Mouse (Mus musculus) cerebellum, adult 8-10 months (tissue): ENCODE measurements around the gene Cyp26b1.

Source experiments
- DNase-seq: peaks from one replicate; pipeline ENCODE4 v3.0.0; 2022

The Cyp26b1 gene

DNA sequence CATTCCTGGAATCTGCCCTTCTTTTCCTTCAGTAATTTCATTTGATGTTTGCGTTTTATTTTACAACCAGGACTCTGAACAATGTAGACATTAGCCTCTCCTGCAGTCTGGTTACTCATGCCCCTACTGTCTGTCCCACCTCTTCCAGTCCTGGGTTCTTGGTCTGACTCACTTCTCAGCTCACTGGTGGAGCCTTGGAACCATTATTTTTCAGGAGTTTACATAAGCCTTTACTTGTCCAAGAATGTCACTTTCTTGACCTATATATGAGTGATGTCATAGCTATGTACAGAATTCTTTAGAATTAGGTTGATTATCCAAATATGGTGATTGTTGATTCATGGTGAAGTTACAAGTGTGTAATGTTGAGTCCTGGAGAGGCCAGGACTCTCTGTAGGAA, 32.5 kb downstream of the Cyp26b1 start:
- DNase-seq, result no peak

DNA sequence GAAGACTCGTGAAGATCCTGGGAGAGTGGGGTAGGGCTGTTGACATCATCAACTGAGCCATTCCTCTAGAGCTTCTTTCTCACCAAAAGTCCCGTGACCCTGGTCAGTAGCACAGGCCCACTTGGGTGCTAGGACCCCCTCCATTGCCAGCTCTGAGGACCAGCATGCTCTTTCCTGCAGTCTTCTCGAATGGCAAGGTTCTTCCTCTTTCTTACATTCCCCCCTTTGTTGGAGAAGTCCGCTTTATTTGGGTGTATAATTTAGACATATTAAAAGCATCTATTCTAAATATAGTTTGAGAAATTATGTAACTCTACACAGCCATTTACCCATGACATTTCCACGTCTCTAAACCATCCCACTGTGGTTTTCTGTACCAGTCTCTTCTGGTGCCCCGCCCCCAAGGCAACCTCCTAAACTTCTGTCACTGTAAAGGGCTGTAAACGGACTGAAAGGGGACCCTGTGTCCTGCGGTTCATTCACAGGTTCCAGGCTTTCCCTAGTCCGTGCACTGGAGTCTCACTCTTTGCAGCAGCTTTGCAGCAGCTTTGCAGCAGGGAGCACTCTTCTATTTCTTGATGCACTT, 43.8 kb downstream of the Cyp26b1 start:
- no peak for DNase-seq

DNA sequence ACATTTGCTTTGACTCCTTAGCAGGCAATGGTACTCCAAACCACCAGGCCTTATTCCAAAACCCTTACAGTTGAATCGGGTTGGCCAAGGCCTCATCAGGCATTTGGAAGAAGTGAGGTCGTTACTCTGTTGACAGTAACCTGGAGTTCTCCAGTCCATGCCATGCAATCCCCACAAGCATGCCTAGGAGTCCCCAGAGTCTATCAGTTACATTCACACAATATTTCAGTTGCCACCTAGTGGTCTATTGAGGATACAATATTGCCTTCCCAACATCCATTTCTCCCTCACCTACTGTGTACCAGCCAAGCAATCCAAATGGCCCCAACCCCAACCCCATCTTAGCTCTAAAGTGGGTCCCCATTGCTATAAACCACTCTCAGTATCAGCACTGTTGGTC, 48.3 kb downstream of the Cyp26b1 start:
- no peak for DNase-seq

DNA sequence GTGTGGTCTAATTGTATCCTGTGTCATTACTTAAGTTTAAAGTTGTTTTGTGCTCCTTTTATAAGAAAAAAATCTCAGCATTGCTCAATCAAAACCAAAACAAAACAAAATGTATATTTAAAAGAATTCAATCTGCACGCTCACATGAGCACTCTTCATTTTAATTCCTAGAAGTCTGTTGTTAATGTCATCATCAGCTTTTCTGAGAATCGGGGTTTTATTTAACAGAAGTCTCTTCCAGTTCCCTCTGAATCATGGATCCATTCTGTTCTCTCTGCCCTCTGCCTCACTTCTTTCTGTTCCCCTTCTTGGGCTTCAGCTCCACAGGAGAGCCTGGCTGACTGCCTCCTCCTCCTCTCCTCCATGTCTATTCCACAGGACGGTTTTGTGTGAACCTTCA, 49.3 kb downstream of the Cyp26b1 start:
- DNase-seq, result no peak

DNA sequence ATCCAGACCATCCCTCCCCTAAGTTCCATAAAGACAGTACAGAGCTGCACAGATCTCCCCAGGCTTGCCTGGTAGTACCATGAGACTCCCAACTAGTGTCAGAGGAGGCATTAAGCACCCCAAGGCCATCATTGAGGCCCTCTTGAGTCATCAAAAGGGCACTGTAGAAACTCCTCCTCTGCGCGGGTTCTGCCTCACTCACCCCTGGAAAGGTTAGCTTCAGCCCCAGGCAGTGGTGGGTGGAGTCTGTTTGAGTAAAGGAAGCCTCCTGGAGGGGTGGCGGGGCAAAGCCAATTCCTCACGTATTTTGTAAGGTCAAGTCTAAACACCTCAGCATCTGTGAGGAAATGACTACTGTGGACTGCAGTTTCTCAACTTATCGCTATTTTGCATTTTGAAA, 50.2 kb downstream of the Cyp26b1 start:
- DNase-seq, result no peak

DNA sequence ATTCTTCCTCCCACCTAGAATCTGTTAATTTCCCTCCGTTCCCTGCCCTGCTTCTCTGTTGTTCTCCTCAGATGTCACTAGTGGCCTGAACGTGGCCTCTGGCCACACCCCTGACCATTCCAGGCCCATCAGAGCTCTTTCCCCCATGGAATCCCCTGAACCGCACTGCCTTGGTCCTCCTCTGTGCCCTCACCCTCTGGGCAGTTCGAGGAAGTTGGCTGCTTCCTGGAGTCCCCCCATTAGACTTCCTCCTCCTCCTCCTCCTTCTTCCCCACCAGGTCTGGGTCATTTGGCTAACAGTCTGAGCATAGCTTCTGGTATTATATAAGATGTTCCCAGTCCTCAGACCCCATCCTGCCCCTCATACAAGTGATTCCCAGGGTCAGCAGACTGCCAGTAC, 53.8 kb downstream of the Cyp26b1 start:
- DNase-seq, result no peak

DNA sequence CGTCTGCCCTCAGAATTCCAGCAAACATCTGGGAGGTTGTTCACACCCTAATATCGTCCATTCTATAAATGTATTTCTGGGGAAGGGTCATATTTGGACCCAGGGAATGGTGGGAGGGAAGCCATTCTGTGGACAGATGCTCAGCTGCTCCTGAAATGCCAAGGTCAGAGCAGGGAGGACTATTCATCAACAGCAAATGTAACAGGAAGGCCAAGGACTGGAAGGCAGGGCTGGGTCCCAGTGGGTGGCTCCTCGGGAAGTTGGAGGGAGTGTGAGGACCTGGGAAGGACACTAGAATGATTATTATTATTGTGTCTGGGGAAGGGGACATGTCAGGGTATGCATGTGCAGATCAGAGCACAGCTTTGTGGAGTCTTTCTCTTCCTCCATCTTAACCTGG, 55.0 kb downstream of the Cyp26b1 start:
- DNase-seq, result no peak

DNA sequence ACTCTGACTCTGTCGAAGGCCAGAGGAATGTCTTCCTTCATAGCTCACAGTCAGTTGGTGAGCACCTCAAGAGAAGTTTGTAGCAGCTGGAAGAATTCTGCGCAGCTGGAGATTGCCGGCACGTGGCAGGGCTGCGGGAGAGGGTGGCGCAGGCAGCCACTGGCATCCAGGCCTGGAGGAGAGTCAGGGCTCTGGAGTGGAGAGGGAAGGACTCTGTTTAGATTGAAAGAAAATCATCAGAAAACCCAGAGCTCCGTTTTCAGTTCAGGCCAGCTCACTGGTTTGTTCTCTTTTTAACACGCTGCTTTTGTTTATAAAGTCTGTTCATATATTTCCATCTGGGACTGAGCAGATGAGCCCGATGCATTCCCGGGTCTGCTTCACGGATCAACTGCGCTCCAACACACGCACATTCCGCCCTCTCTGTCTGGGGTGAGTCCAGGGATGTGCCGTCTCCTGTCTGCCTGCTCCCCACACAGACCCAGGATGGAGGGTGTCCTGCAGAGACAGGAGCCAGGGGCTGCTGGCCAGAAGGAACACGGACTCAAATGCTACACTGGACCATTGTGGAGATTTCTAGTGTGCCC, 56.0 kb downstream of the Cyp26b1 start:
- no peak for DNase-seq

DNA sequence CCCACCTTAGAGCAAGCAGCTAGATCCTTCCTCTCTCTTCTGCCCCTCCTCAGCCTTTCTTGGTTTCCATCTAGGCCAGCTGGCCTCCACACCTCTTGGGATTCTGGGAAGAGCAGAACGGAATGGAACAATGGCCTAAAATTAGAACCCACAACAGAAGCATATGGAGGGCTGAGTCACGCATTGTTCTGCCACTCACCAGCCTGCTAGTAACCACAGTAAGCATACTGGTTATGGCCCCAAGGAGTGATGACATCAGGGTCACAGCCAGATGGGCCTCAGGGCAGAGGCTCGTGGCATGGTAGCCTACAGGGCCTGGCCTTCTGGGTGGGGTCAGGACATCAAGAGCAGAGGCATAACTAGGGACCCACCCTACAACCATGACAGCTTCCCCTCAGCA, 58.8 kb downstream of the Cyp26b1 start:
- DNase-seq, result no peak

DNA sequence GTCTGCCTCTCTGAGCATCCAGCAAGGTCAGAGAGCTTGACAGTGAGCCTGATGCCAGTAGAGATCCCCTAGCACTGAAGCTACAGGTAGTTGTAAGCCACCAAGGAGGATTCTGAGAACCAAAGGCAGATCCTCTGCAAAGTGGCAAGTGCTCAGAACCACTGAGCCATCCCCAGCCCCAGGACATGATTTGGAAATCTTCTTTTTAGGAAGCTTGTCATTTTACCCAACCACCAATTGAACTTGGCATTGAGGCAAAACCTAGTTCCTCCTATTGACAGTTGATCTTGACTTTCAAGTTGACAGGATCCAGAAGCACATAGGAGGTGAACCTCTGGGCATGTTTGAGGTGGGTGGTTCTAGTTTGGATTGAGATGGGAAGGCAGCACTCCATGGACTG, 63.8 kb downstream of the Cyp26b1 start:
- DNase-seq, result no peak

DNA sequence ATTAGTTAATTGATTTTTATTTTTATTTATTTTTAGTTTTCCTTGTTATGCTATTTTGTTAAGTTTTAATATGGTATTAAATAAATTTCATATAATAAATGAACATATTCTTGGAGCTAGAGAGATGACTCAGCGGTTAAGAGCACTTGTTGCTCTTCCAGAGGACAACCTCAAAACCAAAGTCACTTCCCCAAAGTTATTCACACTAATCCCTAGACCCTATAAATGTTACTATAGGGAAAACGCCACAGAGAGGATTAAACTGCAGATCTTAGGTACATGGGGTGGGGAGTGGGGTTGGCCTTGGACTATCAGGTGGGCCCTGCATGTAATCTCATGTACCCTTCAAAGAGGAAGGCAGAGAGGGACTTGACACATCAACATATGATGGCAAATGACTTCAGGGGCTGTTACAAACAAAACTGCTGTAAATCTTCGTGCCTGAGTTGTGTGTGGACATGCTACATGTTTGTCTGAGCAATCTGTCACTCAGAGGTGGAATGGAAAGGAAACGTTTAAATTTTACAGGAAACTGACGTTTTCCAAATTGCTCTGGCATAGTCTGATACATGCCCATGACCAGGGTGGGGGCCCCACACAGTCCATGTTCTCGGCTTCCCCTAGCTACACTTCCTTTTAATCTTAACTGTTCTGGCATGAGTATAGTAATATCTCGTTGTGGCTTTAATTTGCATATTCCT, 68.7 kb downstream of the Cyp26b1 start:
- DNase-seq, result no peak
